Mouse (Mus musculus) adrenal gland, adult 18-20 months (tissue): Measurements from ENCODE around the gene Phldb2. TPM values are rescaled to one million over a fixed set of nuclear protein-coding genes. Genes with fewer than 3 reads are reported as not detected.

ENCODE experiments used
- total RNA-seq, 2 experiments: library from RNA; stranded (reverse); gene quantifications; 1 replicate in 1 of 2; 2 replicates in 1 of 2; pipeline ENCODE4 v1.2.3; 2021

Gene Phldb2
- total RNA-seq, 2 experiments from 2014 or later: 13.8 to 27.4 TPM

Other genes with a start within 250 kb of the Phldb2 start
- gene Tagln3, start 229.0 kb downstream of the Phldb2 start, total RNA-seq: 1 to 10 TPM; 3.4 to 4.8 TPM
- gene Abhd10, start 210.6 kb downstream of the Phldb2 start, total RNA-seq: 10 to 100 TPM; 14.2 to 27.5 TPM
- gene Plcxd2, start 56.6 kb upstream of the Phldb2 start, total RNA-seq: under 1 TPM; 0.51 to 0.53 TPM
- under 1 TPM in 1 of 2 experiments, not detected in 1; 0.16 TPM for gene Cd96, start 166.7 kb upstream of the Phldb2 start, total RNA-seq
- 10 to 100 TPM; 25.4 to 31.3 TPM for gene Gm4737, start 201.5 kb upstream of the Phldb2 start, total RNA-seq